Mouse (Mus musculus) embryonic facial prominence, embryonic 13.5 days (tissue): ENCODE data around the gene Zfp385b. TPM values are rescaled to one million over a fixed set of nuclear protein-coding genes. Genes with fewer than 3 reads are reported as not detected.

ENCODE experiments used
- ATAC-seq: fragments of 200-750 bp; cut with Nextera tagmentation; 2 replicates; pipeline ENCODE4 v1.8.0; 2017; ENCODE audit warnings: low read depth; ENCODE audit not compliant: insufficient number of reproducible peaks, insufficient read depth, low FRiP score, low TSS enrichment
- H3K27ac ChIP-seq: fragments of 300-500 bp; sonication (generic); 2 replicates; pipeline ENCODE4 v1.5.1; 2015; ENCODE audit warnings: moderate library complexity, mild to moderate bottlenecking, inconsistent platforms
- H3K27me3 ChIP-seq: fragments of 300-500 bp; sonication (generic); 2 replicates; pipeline ENCODE4 v1.6.1; 2015; ENCODE audit warnings: mild to moderate bottlenecking, inconsistent platforms
- H3K36me3 ChIP-seq: fragments of 300-500 bp; sonication (generic); 2 replicates; pipeline ENCODE4 v1.6.1; 2015; ENCODE audit warnings: mild to moderate bottlenecking, inconsistent platforms
- H3K4me1 ChIP-seq: fragments of 300-500 bp; sonication (generic); 2 replicates; pipeline ENCODE4 v1.6.1; 2015; ENCODE audit warnings: inconsistent platforms
- H3K4me2 ChIP-seq: fragments of 300-500 bp; sonication (generic); 2 replicates; pipeline ENCODE4 v1.6.1; 2015; ENCODE audit warnings: moderate library complexity, mild to moderate bottlenecking, inconsistent platforms
- H3K4me3 ChIP-seq: fragments of 300-500 bp; sonication (generic); 2 replicates; pipeline ENCODE4 v1.5.1; 2015; ENCODE audit warnings: mild to moderate bottlenecking, inconsistent platforms
- H3K9ac ChIP-seq: fragments of 300-500 bp; sonication (generic); 2 replicates; pipeline ENCODE4 v1.6.1; 2015; ENCODE audit warnings: mild to moderate bottlenecking, inconsistent platforms
- H3K9me3 ChIP-seq: fragments of 300-500 bp; sonication (generic); 2 replicates; pipeline ENCODE4 v1.6.1; 2016; ENCODE audit warnings: inconsistent platforms
- WGBS: fragments of 180-500 bp; shearing (Covaris S2); methylation state at CpG from one replicate; pipeline ENCODE4 v1.1.7; 2015; ENCODE audit warnings: mixed read lengths; 5-methylcytosine and 5-hydroxymethylcytosine counted together
- polyA plus RNA-seq: library from polyadenylated mRNA; unstranded; fragments of >200 nt; fragmentation: Nextera tagmentation; extraction: Ambion mirVana; gene quantifications from 2 replicates; pipeline ENCODE4 v1.2.1, GENCODE M21; 2015

Gene Zfp385b
- polyA plus RNA-seq, 1 experiment from 2014 or later = 6.3 TPM

GRCm38 (mm10) chr2:77583586-77583985 lies 235.9 kb downstream of the Zfp385b start:
- H3K27ac ChIP-seq = no peak overlapping the region
- no peak overlapping the region for H3K4me2 ChIP-seq
- no peak overlapping the region for H3K4me3 ChIP-seq
- H3K4me1 ChIP-seq = no peaks in the 10 kb centered on the region
- H3K9me3 ChIP-seq = no peaks in the 10 kb centered on the region
- 96% methylated on average over 1 of the region's 1 CpGs for WGBS
- H3K9ac ChIP-seq = no peak overlapping the region
- H3K36me3 ChIP-seq = no peaks in the 10 kb centered on the region
- H3K27me3 ChIP-seq = no peaks in the 10 kb centered on the region
- ATAC-seq = no peak

- Histone ChIP-seq H3K36me3 (no peaks in the 10 kb centered on the region), H3K4me3 (no peak overlapping the region), H3K27me3 (no peaks in the 10 kb centered on the region), H3K4me1 (no peaks in the 10 kb centered on the region), H3K9me3 (no peaks in the 10 kb centered on the region), H3K27ac (no peak overlapping the region), H3K4me2 (no peak overlapping the region), H3K9ac (no peak overlapping the region)
- ATAC-seq = no peak
- WGBS = 81% methylated on average over 1 of the region's 1 CpGs
These were observed 242.9 kb downstream of the Zfp385b start for GRCm38 (mm10) chr2:77576571-77576970.

GRCm38 (mm10) chr2:77567528-77568435 lies 251.7 kb downstream of the Zfp385b start:
- Histone ChIP-seq H3K4me2 (no peak overlapping the region), H3K27me3 (no peaks in the 10 kb centered on the region), H3K36me3 (no peaks in the 10 kb centered on the region), H3K27ac (no peak overlapping the region), H3K4me1 (no peaks in the 10 kb centered on the region), H3K4me3 (no peak overlapping the region), H3K9me3 (no peaks in the 10 kb centered on the region), H3K9ac (no peak overlapping the region)
- 72% methylated on average over 15 of the region's 15 CpGs for WGBS
- no peak for ATAC-seq

- no peak overlapping the region for H3K4me2 ChIP-seq
- H3K9me3 ChIP-seq = no peaks in the 10 kb centered on the region
- no peak overlapping the region for H3K27ac ChIP-seq
- H3K27me3 ChIP-seq = no peaks in the 10 kb centered on the region
- no peak overlapping the region for H3K4me3 ChIP-seq
- H3K4me1 ChIP-seq = no peaks in the 10 kb centered on the region
- no peaks in the 10 kb centered on the region for H3K36me3 ChIP-seq
- ATAC-seq = no peak
- WGBS = 35% methylated on average over 1 of the region's 1 CpGs
- H3K9ac ChIP-seq = no peak overlapping the region
These were observed 255.7 kb downstream of the Zfp385b start for GRCm38 (mm10) chr2:77563706-77564105.

- Histone ChIP-seq H3K4me2 (no peak overlapping the region), H3K27ac (no peak overlapping the region), H3K27me3 (no peaks in the 10 kb centered on the region), H3K4me1 (no peaks in the 10 kb centered on the region), H3K4me3 (no peak overlapping the region), H3K9ac (no peak overlapping the region), H3K36me3 (no peaks in the 10 kb centered on the region), H3K9me3 (no peaks in the 10 kb centered on the region)
- ATAC-seq = no peak
- WGBS = 94% methylated on average over 5 of the region's 5 CpGs
These were observed 257.5 kb downstream of the Zfp385b start for GRCm38 (mm10) chr2:77561941-77562340.

GRCm38 (mm10) chr2:77556938-77557337 lies 262.5 kb downstream of the Zfp385b start:
- ATAC-seq = no peak

GRCm38 (mm10) chr2:77555980-77556379 lies 263.5 kb downstream of the Zfp385b start:
- H3K27me3 ChIP-seq = no peaks in the 10 kb centered on the region
- no peak overlapping the region for H3K27ac ChIP-seq
- ATAC-seq = no peak
- no peak overlapping the region for H3K9ac ChIP-seq
- no peak overlapping the region for H3K4me3 ChIP-seq
- no peaks in the 10 kb centered on the region for H3K36me3 ChIP-seq
- WGBS = 73% methylated on average over 7 of the region's 7 CpGs
- peaks cover 7% of the 10 kb centered on the region; the same call in 1 of the 2 replicates for H3K4me1 ChIP-seq
- H3K4me2 ChIP-seq = no peak overlapping the region
- H3K9me3 ChIP-seq = no peaks in the 10 kb centered on the region

More at GRCm38 (mm10) chr2:77556938-77557337, 262.5 kb downstream of the Zfp385b start:
- no peaks in the 10 kb centered on the region for H3K27me3 ChIP-seq
- no peaks in the 10 kb centered on the region for H3K9me3 ChIP-seq
- H3K27ac ChIP-seq = no peak overlapping the region
- H3K4me2 ChIP-seq = no peak overlapping the region
- no peak overlapping the region for H3K9ac ChIP-seq
- WGBS = 74% methylated on average over 4 of the region's 4 CpGs
- no peak overlapping the region for H3K4me3 ChIP-seq
- peaks cover 7% of the 10 kb centered on the region; the same call in 1 of the 2 replicates for H3K4me1 ChIP-seq
- H3K36me3 ChIP-seq = no peaks in the 10 kb centered on the region

- Histone ChIP-seq H3K36me3 (no peaks in the 10 kb centered on the region), H3K4me3 (no peak overlapping the region), H3K27me3 (no peaks in the 10 kb centered on the region), H3K9ac (no peak overlapping the region), H3K4me1 (peaks cover 7% of the 10 kb centered on the region; the same call in 1 of the 2 replicates), H3K4me2 (no peak overlapping the region), H3K9me3 (no peaks in the 10 kb centered on the region), H3K27ac (no peak overlapping the region)
- ATAC-seq = no peak
- 43% methylated on average over 8 of the region's 8 CpGs for WGBS
These were observed 266.8 kb downstream of the Zfp385b start for GRCm38 (mm10) chr2:77552675-77553074.

- H3K4me2 ChIP-seq = no peak overlapping the region
- no peak for ATAC-seq
- 23% methylated on average over 1 of the region's 1 CpGs for WGBS
- H3K9me3 ChIP-seq = no peaks in the 10 kb centered on the region
- no peak overlapping the region for H3K9ac ChIP-seq
- H3K27me3 ChIP-seq = no peaks in the 10 kb centered on the region
- H3K27ac ChIP-seq = no peak overlapping the region
- H3K4me3 ChIP-seq = no peak overlapping the region
- peaks cover 4% of the 10 kb centered on the region; the same call in 1 of the 2 replicates for H3K4me1 ChIP-seq
- no peaks in the 10 kb centered on the region for H3K36me3 ChIP-seq
These were observed 276.1 kb downstream of the Zfp385b start for GRCm38 (mm10) chr2:77543388-77543787.

- no peak for ATAC-seq
- Histone ChIP-seq H3K27ac (no peak overlapping the region), H3K4me2 (no peak overlapping the region), H3K27me3 (no peaks in the 10 kb centered on the region), H3K9ac (no peak overlapping the region), H3K9me3 (no peaks in the 10 kb centered on the region), H3K36me3 (no peaks in the 10 kb centered on the region), H3K4me3 (no peak overlapping the region), H3K4me1 (peaks cover 4% of the 10 kb centered on the region; the same call in 1 of the 2 replicates)
- WGBS = 32% methylated on average over 2 of the region's 2 CpGs
These were observed 276.8 kb downstream of the Zfp385b start for GRCm38 (mm10) chr2:77542605-77543004.

GRCm38 (mm10) chr2:77541681-77542080 lies 277.8 kb downstream of the Zfp385b start:
- Histone ChIP-seq H3K9me3 (no peaks in the 10 kb centered on the region), H3K4me1 (peaks cover 4% of the 10 kb centered on the region; the same call in 1 of the 2 replicates), H3K27me3 (no peaks in the 10 kb centered on the region), H3K4me3 (no peak overlapping the region), H3K27ac (no peak overlapping the region), H3K36me3 (no peaks in the 10 kb centered on the region), H3K4me2 (no peak overlapping the region), H3K9ac (no peak overlapping the region)
- WGBS = 95% methylated on average over 4 of the region's 4 CpGs
- no peak for ATAC-seq

GRCm38 (mm10) chr2:77540860-77541259 lies 278.6 kb downstream of the Zfp385b start:
- Histone ChIP-seq H3K27ac (no peak overlapping the region), H3K36me3 (no peaks in the 10 kb centered on the region), H3K4me2 (no peak overlapping the region), H3K9me3 (no peaks in the 10 kb centered on the region), H3K4me1 (peaks cover 4% of the 10 kb centered on the region; the same call in 1 of the 2 replicates), H3K4me3 (no peak overlapping the region), H3K9ac (no peak overlapping the region), H3K27me3 (no peaks in the 10 kb centered on the region)
- no peak for ATAC-seq
- 80% methylated on average over 3 of the region's 3 CpGs for WGBS
